Mouse (Mus musculus) heart, embryonic 16.5 days (tissue): Measurements from ENCODE around the gene Lrp2. TPM values are rescaled to one million over a fixed set of nuclear protein-coding genes. Genes with fewer than 3 reads are reported as not detected.

Source experiments
- ATAC-seq: fragments of 200-750 bp; cut with Nextera tagmentation; replicated peaks from 2 replicates; pipeline ENCODE4 v1.8.0; 2017; ENCODE audit warnings: moderate number of reproducible peaks; ENCODE audit not compliant: insufficient read depth, low FRiP score; ENCODE audit errors: extremely low read depth
- H3K27ac ChIP-seq: fragments of 300-500 bp; sonication (generic); 2 replicates; pipeline ENCODE4 v1.5.1; 2014; ENCODE audit warnings: mild to moderate bottlenecking, low read length, control low read depth, moderate library complexity
- H3K27me3 ChIP-seq: fragments of 300-500 bp; sonication (generic); 2 replicates; pipeline ENCODE4 v1.6.1; 2014; ENCODE audit warnings: low read length, mixed read lengths; ENCODE audit not compliant: control insufficient read depth, insufficient read depth
- H3K36me3 ChIP-seq: fragments of 300-500 bp; sonication (generic); 2 replicates; pipeline ENCODE4 v1.6.1; 2014; ENCODE audit not compliant: control insufficient read depth, insufficient read depth
- H3K4me1 ChIP-seq: fragments of 300-500 bp; sonication (generic); 2 replicates; pipeline ENCODE4 v1.6.1; 2014; ENCODE audit warnings: low read length, mixed read lengths; ENCODE audit not compliant: control insufficient read depth, insufficient read depth
- H3K4me2 ChIP-seq: fragments of 300-500 bp; sonication (generic); 2 replicates; pipeline ENCODE4 v1.6.1; 2014; ENCODE audit warnings: low read depth, mild to moderate bottlenecking, control low read depth, low read length
- H3K4me3 ChIP-seq: fragments of 300-500 bp; sonication (generic); 2 replicates; pipeline ENCODE4 v1.5.1; 2014; ENCODE audit warnings: mild to moderate bottlenecking, control low read depth, low read length
- H3K9ac ChIP-seq: fragments of 300-500 bp; sonication (generic); 2 replicates; pipeline ENCODE4 v1.6.1; 2014; ENCODE audit warnings: low read length, control low read depth
- H3K9me3 ChIP-seq: fragments of 300-500 bp; sonication (generic); replicated peaks from 2 replicates; pipeline ENCODE4 v1.6.1; 2016; ENCODE audit warnings: low read length; ENCODE audit not compliant: control insufficient read depth
- WGBS: fragments of 180-500 bp; shearing (Covaris S2); extraction: QIAGEN DNeasy Blood & Tissue Kit; methylation state at CpG from one replicate; pipeline ENCODE4 v1.1.7; 2014; 5-methylcytosine and 5-hydroxymethylcytosine counted together
- polyA plus RNA-seq: library from polyadenylated mRNA; unstranded; fragments of >200 nt; fragmentation: Nextera tagmentation; extraction: Ambion mirVana; gene quantifications from 2 replicates; pipeline ENCODE4 v1.2.1, GENCODE M21; 2015

Lrp2 gene
- polyA plus RNA-seq: 0.21 and 0.35 TPM in 2 replicates

- Histone ChIP-seq H3K4me1 (peaks cover 19% of the 10 kb centered on the region), H3K27ac (no peak within 1 kb of the TSS), H3K9ac (peak within 1 kb of the TSS; percentile 35), H3K9me3 (no peaks in the 10 kb centered on the region), H3K4me3 (peak within 1 kb of the TSS; percentile 56), H3K27me3 (peaks cover 33% of the 10 kb centered on the region), H3K4me2 (peak within 1 kb of the TSS; percentile 81), H3K36me3 (no peaks in the 10 kb centered on the region)
- WGBS: under 1% methylated on average over 40 of the region's 45 CpGs
- peak; percentile 47; the same call in 1 of the 2 replicates for ATAC-seq
Measured at GRCm38 (mm10) chr2:69585886-69586398, at the start of gene Lrp2. Gene Lrp2 (minus strand): TSS chr2:69586065.

- 0 out of 2 replicates have a peak, but pooled peaks cover 2% of the 10 kb centered on the region for H3K4me1 ChIP-seq
- no peaks in the 10 kb centered on the region for H3K27me3 ChIP-seq
- 0 out of 2 replicates have a peak, but pooled peaks cover 2% of the 10 kb centered on the region for H3K9me3 ChIP-seq
- H3K9ac ChIP-seq: peak overlapping the region; percentile 71
- peak overlapping the region; percentile 60 for H3K4me3 ChIP-seq
- whole genome bisulfite sequencing: 8% methylated on average over 11 of the region's 11 CpGs
- ATAC-seq: peak; percentile 64; the same call in 1 of the 2 replicates
- no peak overlapping the region for H3K27ac ChIP-seq
- no peaks in the 10 kb centered on the region for H3K36me3 ChIP-seq
- peak overlapping the region; percentile 60 for H3K4me2 ChIP-seq
Measured at GRCm38 (mm10) chr2:69635064-69635701, 49.3 kb upstream of the Lrp2 start.

GRCm38 (mm10) chr2:69631449-69631848, 45.6 kb upstream of the Lrp2 start:
- WGBS: 77% methylated on average over 2 of the region's 2 CpGs
- no peak overlapping the region for H3K9ac ChIP-seq
- H3K9me3 ChIP-seq: peaks cover 6% of the 10 kb centered on the region; the same call in 1 of the 2 replicates
- no peak overlapping the region for H3K4me2 ChIP-seq
- no peaks in the 10 kb centered on the region for H3K36me3 ChIP-seq
- 0 out of 2 replicates have a peak, but pooled peaks cover 2% of the 10 kb centered on the region for H3K4me1 ChIP-seq
- H3K27me3 ChIP-seq: no peaks in the 10 kb centered on the region
- no peak overlapping the region for H3K27ac ChIP-seq
- no peak for ATAC-seq
- H3K4me3 ChIP-seq: no peak overlapping the region

GRCm38 (mm10) chr2:69630792-69631191, 44.9 kb upstream of the Lrp2 start:
- Histone ChIP-seq H3K9ac (no peak overlapping the region), H3K36me3 (no peaks in the 10 kb centered on the region), H3K27me3 (no peaks in the 10 kb centered on the region), H3K4me2 (no peak overlapping the region), H3K4me3 (no peak overlapping the region), H3K27ac (no peak overlapping the region), H3K4me1 (0 out of 2 replicates have a peak, but pooled peaks cover 2% of the 10 kb centered on the region), H3K9me3 (peaks cover 4% of the 10 kb centered on the region; the same call in 1 of the 2 replicates)
- WGBS: 85% methylated on average over 5 of the region's 5 CpGs
- ATAC-seq: no peak

DNA sequence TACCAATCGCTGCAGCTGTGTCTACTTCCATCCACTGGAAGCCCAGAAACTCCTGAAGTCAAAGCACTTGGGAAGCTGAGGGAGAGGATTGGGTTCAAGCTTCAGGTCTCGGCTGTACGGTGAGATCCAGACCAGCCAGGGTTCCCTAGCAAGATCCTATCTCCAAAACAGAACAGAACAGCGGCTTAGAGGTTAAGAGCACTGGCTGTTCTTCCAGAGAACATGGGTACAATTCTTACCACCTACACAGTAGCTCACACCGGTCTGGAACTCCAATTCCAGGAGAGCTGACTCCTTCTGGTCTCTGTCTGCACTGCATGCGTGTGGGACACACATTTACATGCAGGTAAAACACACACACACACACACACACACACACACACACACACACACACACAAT, 44.0 kb upstream of the Lrp2 start:
- WGBS: 83% methylated on average over 6 of the region's 6 CpGs

DNA sequence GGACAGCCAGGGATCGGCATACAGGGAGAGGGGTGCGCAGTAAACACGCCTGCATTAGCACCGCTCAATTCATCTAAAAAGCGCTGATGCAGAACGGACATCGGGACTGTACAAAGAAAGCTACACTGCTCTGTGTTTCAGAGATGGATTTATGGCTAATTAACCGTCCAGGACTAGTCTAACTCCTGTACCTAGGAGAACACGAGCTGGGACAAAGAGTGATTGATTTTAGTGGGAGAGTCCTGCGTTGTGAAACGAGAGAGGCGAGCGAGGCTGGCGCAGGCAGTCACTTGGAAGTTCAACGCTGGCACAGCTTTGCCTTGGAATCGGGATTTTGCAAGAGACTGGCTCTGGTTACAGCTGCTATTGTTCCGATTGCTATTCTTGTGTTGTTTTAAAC, 43.4 kb upstream of the Lrp2 start:
- Histone ChIP-seq H3K27me3 (no peaks in the 10 kb centered on the region), H3K27ac (no peak overlapping the region), H3K36me3 (no peaks in the 10 kb centered on the region), H3K9me3 (peaks cover 4% of the 10 kb centered on the region; the same call in 1 of the 2 replicates), H3K4me1 (no peaks in the 10 kb centered on the region), H3K4me3 (no peak overlapping the region), H3K4me2 (no peak overlapping the region), H3K9ac (no peak overlapping the region)
- 75% methylated on average over 17 of the region's 17 CpGs for WGBS
- ATAC-seq: no peak

More for the DNA sequence above, 44.0 kb upstream of the Lrp2 start:
- H3K4me3 ChIP-seq: no peak overlapping the region
- H3K9ac ChIP-seq: no peak overlapping the region
- no peaks in the 10 kb centered on the region for H3K27me3 ChIP-seq
- H3K9me3 ChIP-seq: peaks cover 4% of the 10 kb centered on the region; the same call in 1 of the 2 replicates
- no peak for ATAC-seq
- H3K36me3 ChIP-seq: no peaks in the 10 kb centered on the region
- no peak overlapping the region for H3K4me2 ChIP-seq
- no peaks in the 10 kb centered on the region for H3K4me1 ChIP-seq
- no peak overlapping the region for H3K27ac ChIP-seq

DNA sequence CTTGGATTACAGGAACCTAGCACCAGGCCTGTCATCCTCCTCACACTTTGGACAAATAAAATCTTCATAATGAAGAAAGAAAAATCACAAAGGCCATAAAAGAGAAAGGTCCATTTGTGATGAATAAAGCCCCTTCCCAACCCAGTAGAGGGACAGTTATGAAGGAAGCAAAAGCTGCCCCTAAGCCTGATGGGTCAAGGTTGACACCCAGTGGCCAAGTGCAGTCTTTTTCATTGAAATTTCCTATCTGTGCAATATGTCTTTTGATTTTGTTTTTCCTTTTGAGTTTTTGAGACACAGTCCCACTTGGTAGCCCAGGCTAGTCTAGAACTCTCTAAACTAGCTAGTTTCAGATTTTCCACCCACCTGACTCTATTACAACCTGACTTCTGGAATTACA, 33.4 kb upstream of the Lrp2 start:
- Histone ChIP-seq H3K36me3 (no peaks in the 10 kb centered on the region), H3K9me3 (no peaks in the 10 kb centered on the region), H3K9ac (no peak overlapping the region), H3K27ac (no peak overlapping the region), H3K4me2 (no peak overlapping the region), H3K4me1 (no peaks in the 10 kb centered on the region), H3K4me3 (no peak overlapping the region), H3K27me3 (no peaks in the 10 kb centered on the region)
- ATAC-seq: no peak

- Histone ChIP-seq H3K4me3 (no peak overlapping the region), H3K4me2 (no peak overlapping the region), H3K4me1 (no peaks in the 10 kb centered on the region), H3K36me3 (no peaks in the 10 kb centered on the region), H3K9me3 (no peaks in the 10 kb centered on the region), H3K9ac (no peak overlapping the region), H3K27me3 (no peaks in the 10 kb centered on the region), H3K27ac (no peak overlapping the region)
- no peak for ATAC-seq
Measured at GRCm38 (mm10) chr2:69618336-69618735, 32.5 kb upstream of the Lrp2 start.

DNA sequence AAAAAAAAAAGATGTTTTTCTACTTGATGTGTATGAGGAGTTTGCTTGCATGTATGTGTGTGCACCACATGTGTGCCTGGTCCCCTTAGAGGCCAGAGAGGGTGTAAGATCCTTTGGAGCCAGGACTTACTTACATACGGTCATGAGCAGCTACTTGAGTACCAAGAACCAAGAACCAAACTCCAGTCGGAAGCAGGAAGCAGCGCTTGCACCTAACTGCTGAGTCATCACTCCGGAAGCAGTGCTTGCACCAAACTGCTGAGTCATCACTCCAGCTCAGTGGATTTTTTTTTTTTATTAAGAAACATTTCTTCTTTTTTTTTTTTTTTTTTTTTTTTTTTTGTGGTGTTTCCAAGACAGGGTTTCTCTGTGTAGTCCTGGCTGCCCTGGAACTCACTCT, 27.4 kb upstream of the Lrp2 start:
- no peak overlapping the region for H3K27ac ChIP-seq
- no peak overlapping the region for H3K4me3 ChIP-seq
- H3K4me1 ChIP-seq: peaks cover 4% of the 10 kb centered on the region
- no peaks in the 10 kb centered on the region for H3K9me3 ChIP-seq
- no peak for ATAC-seq
- no peak overlapping the region for H3K9ac ChIP-seq
- H3K27me3 ChIP-seq: no peaks in the 10 kb centered on the region
- no peak overlapping the region for H3K4me2 ChIP-seq
- no peaks in the 10 kb centered on the region for H3K36me3 ChIP-seq
- WGBS: 52% methylated on average over 4 of the region's 4 CpGs
